Mouse (Mus musculus): ENCODE measurements around the gene Trim56. TPM values are rescaled to one million over a fixed set of nuclear protein-coding genes. Genes with fewer than 3 reads are reported as not detected.
A peak's percentile ranks its signal among the peaks of the same experiment; 100 is the strongest.

The Trim56 gene
- polyA plus RNA-seq, 1 experiment from 2014 or later = 7.5 TPM

GRCm38 (mm10) chr5:137106434-137106833 is 9.6 kb downstream of the Trim56 start:
- Histone ChIP-seq H3K27ac (no peak overlapping the region), H3K9ac (no peak overlapping the region), H3K36me3 (peaks cover 3% of the 10 kb centered on the region; the same call in 1 of the 2 replicates), H3K9me3 (no peaks in the 10 kb centered on the region), H3K27me3 (replicated peaks) (0 out of 2 replicates have a peak, but pooled peaks cover 3% of the 10 kb centered on the region), H3K4me1 (replicated peaks) (0 out of 2 replicates have a peak, but pooled peaks cover 9% of the 10 kb centered on the region), H3K4me3 (replicated peaks) (no peak overlapping the region), H3K4me2 (replicated peaks) (no peak overlapping the region)
- ATAC-seq = no peak
- WGBS = 68% methylated on average over 4 of the region's 4 CpGs

- WGBS = 82% methylated on average over 2 of the region's 2 CpGs
- no peak for ATAC-seq
- Histone ChIP-seq H3K4me1 (replicated peaks) (0 out of 2 replicates have a peak, but pooled peaks cover 5% of the 10 kb centered on the region), H3K9ac (no peak overlapping the region), H3K4me2 (replicated peaks) (no peak overlapping the region), H3K9me3 (no peaks in the 10 kb centered on the region), H3K27ac (no peak overlapping the region), H3K4me3 (replicated peaks) (no peak overlapping the region), H3K36me3 (no peaks in the 10 kb centered on the region), H3K27me3 (replicated peaks) (0 out of 2 replicates have a peak, but pooled peaks cover 3% of the 10 kb centered on the region)
Measured at GRCm38 (mm10) chr5:137103969-137104368, 12.0 kb downstream of the Trim56 start.

- Histone ChIP-seq H3K4me1 (replicated peaks) (0 out of 2 replicates have a peak, but pooled peaks cover 5% of the 10 kb centered on the region), H3K4me3 (replicated peaks) (no peak overlapping the region), H3K27me3 (replicated peaks) (0 out of 2 replicates have a peak, but pooled peaks cover 3% of the 10 kb centered on the region), H3K27ac (no peak overlapping the region), H3K4me2 (replicated peaks) (0 out of 2 replicates have a peak overlapping the region, but pooled peaks have one; percentile 4), H3K9me3 (no peaks in the 10 kb centered on the region), H3K36me3 (no peaks in the 10 kb centered on the region), H3K9ac (0 out of 2 replicates have a peak overlapping the region, but pooled peaks have one; percentile 5)
- WGBS = 59% methylated on average over 28 of the region's 28 CpGs
- peak; percentile 79 for ATAC-seq
Measured at GRCm38 (mm10) chr5:137102575-137103522, 13.2 kb downstream of the Trim56 start.

- H3K4me1 ChIP-seq (replicated peaks) = 0 out of 2 replicates have a peak, but pooled peaks cover 5% of the 10 kb centered on the region
- ATAC-seq = no peak
- H3K27me3 ChIP-seq (replicated peaks) = 0 out of 2 replicates have a peak, but pooled peaks cover 3% of the 10 kb centered on the region
- H3K36me3 ChIP-seq = no peaks in the 10 kb centered on the region
- no peak overlapping the region for H3K4me2 ChIP-seq (replicated peaks)
- no peak overlapping the region for H3K4me3 ChIP-seq (replicated peaks)
- no peak overlapping the region for H3K9ac ChIP-seq
- H3K9me3 ChIP-seq = no peaks in the 10 kb centered on the region
- WGBS = 76% methylated on average over 10 of the region's 10 CpGs
- H3K27ac ChIP-seq = no peak overlapping the region
Measured at GRCm38 (mm10) chr5:137102078-137102477, 13.9 kb downstream of the Trim56 start.

- no peaks in the 10 kb centered on the region for H3K9me3 ChIP-seq
- H3K4me3 ChIP-seq (replicated peaks) = no peak overlapping the region
- H3K4me2 ChIP-seq (replicated peaks) = no peak overlapping the region
- H3K9ac ChIP-seq = no peak overlapping the region
- WGBS = 59% methylated on average over 4 of the region's 4 CpGs
- 0 out of 2 replicates have a peak, but pooled peaks cover 8% of the 10 kb centered on the region for H3K4me1 ChIP-seq (replicated peaks)
- ATAC-seq = no peak
- H3K36me3 ChIP-seq = no peaks in the 10 kb centered on the region
- 0 out of 2 replicates have a peak, but pooled peaks cover 3% of the 10 kb centered on the region for H3K27me3 ChIP-seq (replicated peaks)
- no peak overlapping the region for H3K27ac ChIP-seq
Measured at GRCm38 (mm10) chr5:137100660-137101059, 15.3 kb downstream of the Trim56 start.

GRCm38 (mm10) chr5:137098418-137098817 is 17.6 kb downstream of the Trim56 start:
- Histone ChIP-seq H3K36me3 (no peaks in the 10 kb centered on the region), H3K9me3 (no peaks in the 10 kb centered on the region), H3K4me1 (replicated peaks) (0 out of 2 replicates have a peak, but pooled peaks cover 8% of the 10 kb centered on the region), H3K4me3 (replicated peaks) (no peak overlapping the region), H3K27ac (no peak overlapping the region), H3K4me2 (replicated peaks) (no peak overlapping the region), H3K9ac (no peak overlapping the region), H3K27me3 (replicated peaks) (0 out of 2 replicates have a peak, but pooled peaks cover 3% of the 10 kb centered on the region)
- ATAC-seq = no peak
- 63% methylated on average over 11 of the region's 11 CpGs for WGBS

- Histone ChIP-seq H3K27ac (peak overlapping the region; percentile 54), H3K27me3 (replicated peaks) (no peaks in the 10 kb centered on the region), H3K4me2 (replicated peaks) (no peak overlapping the region), H3K9me3 (no peaks in the 10 kb centered on the region), H3K36me3 (no peaks in the 10 kb centered on the region), H3K9ac (no peak overlapping the region), H3K4me1 (replicated peaks) (0 out of 2 replicates have a peak, but pooled peaks cover 9% of the 10 kb centered on the region), H3K4me3 (replicated peaks) (no peak overlapping the region)
- 39% methylated on average over 1 of the region's 1 CpGs for whole genome bisulfite sequencing
- no peak for ATAC-seq
Measured at GRCm38 (mm10) chr5:137096037-137096436, 20.0 kb downstream of the Trim56 start.

GRCm38 (mm10) chr5:137095135-137095534 is 20.9 kb downstream of the Trim56 start:
- Histone ChIP-seq H3K27me3 (replicated peaks) (no peaks in the 10 kb centered on the region), H3K9ac (no peak overlapping the region), H3K4me2 (replicated peaks) (no peak overlapping the region), H3K27ac (no peak overlapping the region), H3K9me3 (no peaks in the 10 kb centered on the region), H3K36me3 (no peaks in the 10 kb centered on the region), H3K4me1 (replicated peaks) (0 out of 2 replicates have a peak, but pooled peaks cover 9% of the 10 kb centered on the region), H3K4me3 (replicated peaks) (no peak overlapping the region)
- WGBS = 84% methylated on average over 10 of the region's 10 CpGs
- no peak for ATAC-seq

GRCm38 (mm10) chr5:137093720-137094119 is 22.3 kb downstream of the Trim56 start:
- Histone ChIP-seq H3K4me2 (replicated peaks) (no peak overlapping the region), H3K4me3 (replicated peaks) (no peak overlapping the region), H3K27ac (no peak overlapping the region), H3K27me3 (replicated peaks) (no peaks in the 10 kb centered on the region), H3K36me3 (no peaks in the 10 kb centered on the region), H3K9ac (no peak overlapping the region), H3K4me1 (replicated peaks) (0 out of 2 replicates have a peak, but pooled peaks cover 9% of the 10 kb centered on the region), H3K9me3 (no peaks in the 10 kb centered on the region)
- WGBS = 69% methylated on average over 9 of the region's 9 CpGs
- no peak for ATAC-seq

- H3K4me3 ChIP-seq (replicated peaks) = no peak overlapping the region
- H3K9me3 ChIP-seq = no peaks in the 10 kb centered on the region
- 0 out of 2 replicates have a peak, but pooled peaks cover 6% of the 10 kb centered on the region for H3K4me1 ChIP-seq (replicated peaks)
- no peak overlapping the region for H3K4me2 ChIP-seq (replicated peaks)
- H3K27ac ChIP-seq = no peak overlapping the region
- ATAC-seq = no peak
- H3K9ac ChIP-seq = no peak overlapping the region
- WGBS = 55% methylated on average over 6 of the region's 6 CpGs
- H3K36me3 ChIP-seq = no peaks in the 10 kb centered on the region
- H3K27me3 ChIP-seq (replicated peaks) = no peaks in the 10 kb centered on the region
Measured at GRCm38 (mm10) chr5:137091560-137091959, 24.4 kb downstream of the Trim56 start.

- H3K9ac ChIP-seq = no peak overlapping the region
- WGBS = 67% methylated on average over 10 of the region's 10 CpGs
- ATAC-seq = no peak
- no peaks in the 10 kb centered on the region for H3K9me3 ChIP-seq
- no peak overlapping the region for H3K4me3 ChIP-seq (replicated peaks)
- 0 out of 2 replicates have a peak, but pooled peaks cover 3% of the 10 kb centered on the region for H3K4me1 ChIP-seq (replicated peaks)
- H3K27me3 ChIP-seq (replicated peaks) = no peaks in the 10 kb centered on the region
- no peaks in the 10 kb centered on the region for H3K36me3 ChIP-seq
- no peak overlapping the region for H3K27ac ChIP-seq
- H3K4me2 ChIP-seq (replicated peaks) = no peak overlapping the region
Measured at GRCm38 (mm10) chr5:137090870-137091269, 25.1 kb downstream of the Trim56 start.

GRCm38 (mm10) chr5:137087410-137087809 is 28.6 kb downstream of the Trim56 start:
- ATAC-seq = no peak

More at GRCm38 (mm10) chr5:137087410-137087809, 28.6 kb downstream of the Trim56 start:
- no peak overlapping the region for H3K4me3 ChIP-seq (replicated peaks)
- H3K4me2 ChIP-seq (replicated peaks) = no peak overlapping the region
- H3K4me1 ChIP-seq (replicated peaks) = 0 out of 2 replicates have a peak, but pooled peaks cover 3% of the 10 kb centered on the region
- no peak overlapping the region for H3K9ac ChIP-seq
- no peaks in the 10 kb centered on the region for H3K27me3 ChIP-seq (replicated peaks)
- H3K9me3 ChIP-seq = no peaks in the 10 kb centered on the region
- H3K36me3 ChIP-seq = no peaks in the 10 kb centered on the region
- 83% methylated on average over 8 of the region's 8 CpGs for WGBS
- no peak overlapping the region for H3K27ac ChIP-seq

Measured in intestine, embryonic 15.5 days (tissue).